Mouse (Mus musculus) small intestine, adult 2 months (tissue): ENCODE results near the gene Rasa1. TPM values are rescaled to one million over a fixed set of nuclear protein-coding genes. Genes with fewer than 3 reads are reported as not detected.
A peak's percentile ranks its signal among the peaks of the same experiment; 100 is the strongest.

Source experiments
- H3K27ac ChIP-seq: fragments of 200-500 bp; 2 replicates; pipeline ENCODE4 v1.5.1; 2012; ENCODE audit warnings: low read depth, low read length, control low read depth, inconsistent platforms; ENCODE audit not compliant: insufficient read depth
- H3K27me3 ChIP-seq: fragments of 200-500 bp; 2 replicates; pipeline ENCODE4 v1.6.1; 2012; ENCODE audit warnings: mild to moderate bottlenecking, moderate library complexity, low read length, inconsistent platforms; ENCODE audit not compliant: control insufficient read depth, insufficient read depth
- H3K36me3 ChIP-seq: fragments of 200-500 bp; 2 replicates; pipeline ENCODE4 v1.6.1; 2012; ENCODE audit warnings: mild to moderate bottlenecking, low read length, control low read depth, inconsistent platforms; ENCODE audit not compliant: control insufficient read depth, insufficient read depth
- H3K4me1 ChIP-seq: fragments of 200-500 bp; 2 replicates; pipeline ENCODE4 v1.6.1; 2012; ENCODE audit warnings: low read length, inconsistent platforms, mixed read lengths; ENCODE audit not compliant: control insufficient read depth, insufficient read depth, insufficient read length
- H3K4me3 ChIP-seq: fragments of 200-500 bp; 2 replicates; pipeline ENCODE4 v1.5.1; 2012; ENCODE audit warnings: low read depth, mild to moderate bottlenecking, control low read depth, inconsistent platforms, low read length, moderate library complexity
- CTCF ChIP-seq: fragments of 200-500 bp; IDR thresholded peaks from 2 replicates; pipeline ENCODE4 v1.5.1; 2012; ENCODE audit warnings: low read depth, mild to moderate bottlenecking, control low read depth, inconsistent platforms, low read length, moderate library complexity, mixed read lengths; ENCODE audit not compliant: insufficient replicate concordance, insufficient read length; ENCODE audit errors: extremely low read depth
- POLR2A ChIP-seq: fragments of 200-500 bp; IDR thresholded peaks from 2 replicates; pipeline ENCODE4 v1.6.1; 2012; ENCODE audit warnings: low read depth, mild to moderate bottlenecking, control low read depth, inconsistent platforms, low read length, moderate library complexity
- WGBS: fragments of 180-500 bp; shearing (Covaris S2); methylation state at CpG from one replicate; pipeline ENCODE4 v1.1.7; 2018; 5-methylcytosine and 5-hydroxymethylcytosine counted together
- polyA plus RNA-seq: library from polyadenylated mRNA; depleted of rRNA; stranded (reverse); fragments of >200 nt; gene quantifications from 2 replicates; pipeline ENCODE4 v1.2.3, GENCODE M21; 2012

Rasa1 gene
- polyA plus RNA-seq, 1 experiment: 3.2 TPM

- Histone ChIP-seq H3K4me1 (no peaks in the 10 kb centered on the region), H3K36me3 (no peaks in the 10 kb centered on the region), H3K27me3 (no peaks in the 10 kb centered on the region), H3K4me3 (peak overlapping the region; percentile 85), H3K27ac (peak overlapping the region; percentile 78)
- WGBS: under 1% methylated on average over 25 of the region's 25 CpGs
- no peak for TF ChIP-seq CTCF
- no peak for TF ChIP-seq POLR2A
Observed at GRCm38 (mm10) chr13:85287876-85288573, 905 bp downstream of the Rasa1 start.

DNA sequence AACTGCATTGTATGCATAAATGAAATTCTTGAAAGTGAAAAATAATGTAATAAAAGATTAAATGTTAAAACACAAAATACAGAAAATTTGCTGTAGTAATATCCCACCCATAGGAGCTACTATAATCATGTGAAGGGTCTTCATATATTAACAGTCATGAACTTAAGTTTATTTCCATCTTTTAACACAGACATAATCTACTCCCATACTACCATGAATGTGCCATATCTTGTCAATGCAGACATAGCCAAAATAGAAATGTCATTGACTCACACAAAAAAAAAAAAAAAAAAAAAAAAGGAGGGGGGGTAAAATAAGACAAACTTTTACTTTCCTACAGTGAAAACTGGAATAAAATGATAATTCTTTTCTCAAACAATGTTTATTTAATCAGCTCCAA lies 6.3 kb downstream of the Rasa1 start:
- H3K27ac ChIP-seq: no peak overlapping the region
- TF ChIP-seq POLR2A: no peak
- no peak for TF ChIP-seq CTCF
- H3K4me3 ChIP-seq: no peak overlapping the region
- H3K27me3 ChIP-seq: no peaks in the 10 kb centered on the region
- no peaks in the 10 kb centered on the region for H3K36me3 ChIP-seq
- H3K4me1 ChIP-seq: 0 out of 2 replicates have a peak, but pooled peaks cover 3% of the 10 kb centered on the region

- no peak overlapping the region for H3K27ac ChIP-seq
- 0 out of 2 replicates have a peak, but pooled peaks cover 3% of the 10 kb centered on the region for H3K4me1 ChIP-seq
- TF ChIP-seq CTCF: no peak
- TF ChIP-seq POLR2A: no peak
- no peak overlapping the region for H3K4me3 ChIP-seq
- H3K36me3 ChIP-seq: no peaks in the 10 kb centered on the region; the same call in 1 of the 2 replicates
- H3K27me3 ChIP-seq: no peaks in the 10 kb centered on the region
Observed at GRCm38 (mm10) chr13:85278951-85279350, 10.0 kb downstream of the Rasa1 start.

- no peak overlapping the region for H3K27ac ChIP-seq
- no peak overlapping the region for H3K4me3 ChIP-seq
- no peaks in the 10 kb centered on the region for H3K27me3 ChIP-seq
- 96% methylated on average over 1 of the region's 1 CpGs for WGBS
- TF ChIP-seq CTCF (no peak), POLR2A (no peak)
- H3K4me1 ChIP-seq: peaks cover 2% of the 10 kb centered on the region; the same call in 1 of the 2 replicates
- H3K36me3 ChIP-seq: no peaks in the 10 kb centered on the region; the same call in 1 of the 2 replicates
Observed at GRCm38 (mm10) chr13:85274572-85274971, 14.4 kb downstream of the Rasa1 start.

- Histone ChIP-seq H3K27me3 (no peaks in the 10 kb centered on the region), H3K27ac (no peak overlapping the region), H3K4me3 (no peak overlapping the region), H3K4me1 (peaks cover 2% of the 10 kb centered on the region; the same call in 1 of the 2 replicates), H3K36me3 (no peaks in the 10 kb centered on the region; the same call in 1 of the 2 replicates)
- TF ChIP-seq POLR2A: no peak
- TF ChIP-seq CTCF: no peak
Observed at GRCm38 (mm10) chr13:85273788-85274187, 15.1 kb downstream of the Rasa1 start.

- 93% methylated on average over 7 of the region's 7 CpGs for WGBS
- Histone ChIP-seq H3K27me3 (no peaks in the 10 kb centered on the region), H3K4me1 (no peaks in the 10 kb centered on the region), H3K27ac (no peak overlapping the region), H3K36me3 (peaks cover 11% of the 10 kb centered on the region), H3K4me3 (no peak overlapping the region)
- TF ChIP-seq POLR2A (no peak), CTCF (no peak)
Observed at GRCm38 (mm10) chr13:85238760-85239159, 50.2 kb downstream of the Rasa1 start.

- Histone ChIP-seq H3K36me3 (peaks cover 22% of the 10 kb centered on the region), H3K27ac (no peak overlapping the region), H3K4me3 (no peak overlapping the region), H3K4me1 (no peaks in the 10 kb centered on the region), H3K27me3 (no peaks in the 10 kb centered on the region)
- WGBS: 79% methylated on average over 4 of the region's 4 CpGs
- no peak for TF ChIP-seq CTCF
- TF ChIP-seq POLR2A: no peak
Observed at GRCm38 (mm10) chr13:85218656-85219055, 70.3 kb downstream of the Rasa1 start.

DNA sequence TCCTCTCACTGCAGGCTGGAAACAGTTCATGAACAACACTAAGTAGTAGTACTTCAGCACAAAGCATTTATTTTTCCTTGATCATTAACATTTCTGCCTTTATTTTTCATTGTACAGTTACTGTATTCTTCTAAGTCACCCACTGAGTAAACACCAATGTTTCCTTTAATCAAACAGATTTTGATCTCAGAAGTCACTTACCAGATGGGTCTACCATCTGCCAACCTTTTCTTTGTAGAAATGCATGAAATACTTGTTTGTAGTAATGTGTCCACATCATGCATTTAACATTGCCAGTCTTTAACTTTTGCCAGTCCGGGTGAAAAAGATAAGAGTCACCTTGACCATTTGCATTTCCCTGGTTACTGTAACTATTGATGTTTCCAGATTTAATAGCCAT lies 78.6 kb downstream of the Rasa1 start:
- Histone ChIP-seq H3K27me3 (no peaks in the 10 kb centered on the region), H3K27ac (no peak overlapping the region), H3K36me3 (peaks cover 17% of the 10 kb centered on the region), H3K4me1 (no peaks in the 10 kb centered on the region), H3K4me3 (no peak overlapping the region)
- TF ChIP-seq CTCF: no peak
- no peak for TF ChIP-seq POLR2A
- WGBS: 47% methylated on average over 1 of the region's 1 CpGs
